Mouse (Mus musculus) liver, embryonic 14.5 days (tissue): ENCODE measurements around the gene Brip1. TPM values are rescaled to one million over a fixed set of nuclear protein-coding genes. Genes with fewer than 3 reads are reported as not detected.

Source experiments
- ATAC-seq: fragments of 200-750 bp; cut with Nextera tagmentation; 2 replicates; pipeline ENCODE4 v1.8.0; 2017; ENCODE audit warnings: moderate number of reproducible peaks, mild to moderate bottlenecking, moderate library complexity; ENCODE audit not compliant: insufficient read depth
- DNase-seq, 3 experiments: peaks; one replicate each; pipeline ENCODE4 v3.0.0-alpha.2; 2012 to 2013; ENCODE audit warnings: low read depth in 3 of 3, low spot score in 3 of 3
- H3K27ac ChIP-seq: fragments of 300-500 bp; sonication (generic); 2 replicates; pipeline ENCODE4 v1.5.1; 2014; ENCODE audit warnings: moderate library complexity, mild to moderate bottlenecking, control low read depth, inconsistent platforms
- H3K27me3 ChIP-seq: fragments of 300-500 bp; sonication (generic); 2 replicates; pipeline ENCODE4 v1.6.1; 2014; ENCODE audit warnings: mild to moderate bottlenecking, low read length, moderate library complexity; ENCODE audit not compliant: control insufficient read depth, insufficient read depth
- H3K36me3 ChIP-seq: fragments of 300-500 bp; sonication (generic); replicated peaks from 2 replicates; pipeline ENCODE4 v1.6.1; 2014; ENCODE audit warnings: low read depth; ENCODE audit not compliant: control insufficient read depth, insufficient read depth
- H3K4me1 ChIP-seq, 2 experiments: fragments of 200-500 bp in 1 of 2; fragments of 300-500 bp in 1 of 2; sonication (generic) in 1 of 2; replicated peaks; 2 replicates each; pipeline ENCODE4 v1.6.1; 2012 to 2014; ENCODE audit warnings: antibody characterized with exemption in 1 of 2, inconsistent platforms in 1 of 2, low read length in 1 of 2; ENCODE audit not compliant: control insufficient read depth in 2 of 2, insufficient read depth in 2 of 2
- H3K4me2 ChIP-seq: fragments of 300-500 bp; sonication (generic); 2 replicates; pipeline ENCODE4 v1.6.1; 2014; ENCODE audit warnings: low read depth, mild to moderate bottlenecking, control low read depth, moderate library complexity
- H3K4me3 ChIP-seq, 2 experiments: fragments of 200-500 bp in 1 of 2; fragments of 300-500 bp in 1 of 2; sonication (generic) in 1 of 2; 2 replicates each; pipeline ENCODE4 v1.5.1; 2012 to 2014; ENCODE audit warnings: low read depth in 2 of 2, low read length in 2 of 2, mild to moderate bottlenecking in 2 of 2, control low read depth in 1 of 2, inconsistent platforms in 1 of 2, moderate library complexity in 1 of 2; ENCODE audit not compliant: insufficient read depth in 1 of 2
- H3K9ac ChIP-seq: fragments of 300-500 bp; sonication (generic); replicated peaks from 2 replicates; pipeline ENCODE4 v1.6.1; 2014; ENCODE audit warnings: mild to moderate bottlenecking, control low read depth, moderate library complexity
- H3K9me3 ChIP-seq: fragments of 300-500 bp; sonication (generic); 2 replicates; pipeline ENCODE4 v1.6.1; 2016; ENCODE audit warnings: low read length, mixed read lengths; ENCODE audit not compliant: control insufficient read depth
- CTCF ChIP-seq: IDR thresholded peaks from 2 replicates; pipeline ENCODE4 v1.5.1; 2016; ENCODE audit warnings: antibody characterized with exemption, low read depth, control low read depth
- EP300 ChIP-seq: IDR thresholded peaks from 2 replicates; pipeline ENCODE4 v1.6.1; 2016; ENCODE audit warnings: antibody characterized with exemption, low read depth
- WGBS: fragments of 180-500 bp; shearing (Covaris S2); extraction: QIAGEN DNeasy Blood & Tissue Kit; methylation state at CpG from one replicate; pipeline ENCODE4 v1.1.7; 2014; ENCODE audit not compliant: insufficient replicate concordance; 5-methylcytosine and 5-hydroxymethylcytosine counted together
- polyA plus RNA-seq, 2 experiments: library from polyadenylated mRNA; depleted of rRNA in 1 of 2; stranded (reverse) in 1 of 2; unstranded in 1 of 2; fragments of >200 nt; fragmentation: Nextera tagmentation in 1 of 2; extraction: Ambion mirVana in 1 of 2; gene quantifications; 2 replicates each; pipeline versions ENCODE4 v1.2.1 to v1.2.3; 2012 to 2014

The Brip1 gene
- polyA plus RNA-seq, 2 experiments = 2.8 to 6.8 TPM

DNA sequence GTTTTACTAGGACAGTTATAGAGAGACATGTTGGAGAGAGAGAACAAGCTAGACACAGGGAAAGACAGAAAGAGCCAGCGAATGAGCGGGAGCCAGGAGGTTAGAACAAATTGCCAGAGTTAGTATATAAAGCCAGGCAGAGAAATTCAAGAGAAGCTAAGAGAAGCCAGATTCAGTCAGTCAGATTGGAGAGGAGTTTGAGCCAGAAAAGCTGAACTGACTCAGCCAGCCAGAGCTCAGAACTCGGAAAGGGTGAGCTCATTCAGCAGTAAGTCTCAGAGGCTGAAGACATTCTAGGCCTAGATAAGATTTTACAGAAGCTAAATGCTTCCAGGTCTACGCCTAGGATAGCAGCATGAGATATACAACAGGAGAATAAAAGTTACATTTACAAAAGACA lies 190.5 kb downstream of the Brip1 start:
- H3K4me3 ChIP-seq = no peak overlapping the region
- no peaks in the 10 kb centered on the region for H3K36me3 ChIP-seq
- H3K27me3 ChIP-seq = no peaks in the 10 kb centered on the region
- DNase-seq (no peak), ATAC-seq (no peak)
- H3K4me1 ChIP-seq = no peaks in the 10 kb centered on the region
- TF ChIP-seq CTCF = no peak
- no peak for TF ChIP-seq EP300
- no peak overlapping the region for H3K4me2 ChIP-seq
- H3K9me3 ChIP-seq = no peaks in the 10 kb centered on the region
- H3K9ac ChIP-seq = no peak overlapping the region
- no peak overlapping the region for H3K27ac ChIP-seq
- 60% methylated on average over 4 of the region's 4 CpGs for WGBS

DNA sequence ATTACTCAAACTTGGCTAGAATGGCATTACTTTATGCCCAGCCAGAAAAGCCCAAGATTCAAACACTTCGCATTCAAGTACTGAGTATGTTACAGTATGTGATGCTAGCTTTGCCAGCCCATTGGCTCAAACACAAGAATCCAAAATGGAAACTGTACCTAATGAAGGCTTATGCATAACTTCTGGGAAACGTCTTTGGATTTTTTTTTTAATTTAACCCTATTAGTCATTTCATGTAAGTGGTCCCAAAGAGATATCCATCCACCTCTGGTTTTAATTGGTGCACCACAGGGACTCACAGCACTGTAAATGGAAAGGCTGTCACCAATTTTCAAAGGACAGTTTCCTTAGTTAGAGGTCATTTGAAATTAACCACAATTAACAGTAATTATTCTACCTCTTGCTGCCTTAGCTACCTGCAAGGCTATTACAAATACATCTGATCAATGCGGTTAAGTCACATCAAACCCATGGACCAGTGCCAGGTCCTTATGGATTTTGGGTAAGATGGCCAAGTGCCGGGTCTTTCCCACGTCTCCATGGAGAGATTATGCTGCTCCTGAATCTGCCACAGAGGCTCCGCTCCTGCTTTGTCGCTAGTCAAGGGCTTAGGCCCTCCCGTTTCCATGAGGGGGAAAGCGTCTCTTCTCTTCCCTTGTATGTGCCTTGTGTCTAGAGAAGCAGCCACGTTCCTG lies 192.6 kb downstream of the Brip1 start:
- H3K9ac ChIP-seq = no peak overlapping the region
- 67% methylated on average over 10 of the region's 10 CpGs for WGBS
- no peaks in the 10 kb centered on the region for H3K27me3 ChIP-seq
- TF ChIP-seq EP300 (no peak), CTCF (no peak)
- no peak overlapping the region for H3K4me2 ChIP-seq
- no peak for ATAC-seq
- H3K9me3 ChIP-seq = no peaks in the 10 kb centered on the region
- no peak overlapping the region for H3K4me3 ChIP-seq
- H3K4me1 ChIP-seq = no peaks in the 10 kb centered on the region
- DNase-seq = no peak
- H3K36me3 ChIP-seq = no peaks in the 10 kb centered on the region
- no peak overlapping the region for H3K27ac ChIP-seq

Other genes with a start within 250 kb of the Brip1 start
- gene Ints2, start 56.4 kb upstream of the Brip1 start, polyA plus RNA-seq (2012; rRNA removed) = 5.8 and 7.5 TPM in 2 replicates
- 10.4 and 12.0 TPM in 2 replicates for gene Ints2, start 56.4 kb upstream of the Brip1 start, polyA plus RNA-seq (2014; fragmentation: Nextera tagmentation; extraction: Ambion mirVana)
- gene Med13, start 156.4 kb upstream of the Brip1 start, polyA plus RNA-seq (2012; rRNA removed) = 4.5 and 5.0 TPM in 2 replicates
- 3.7 and 4.4 TPM in 2 replicates for gene Med13, start 156.4 kb upstream of the Brip1 start, polyA plus RNA-seq (2014; fragmentation: Nextera tagmentation; extraction: Ambion mirVana)